Mouse (Mus musculus) lung, postnatal 0 days (tissue): ENCODE data around the gene Gm47985.

Source experiments
- CTCF ChIP-seq: IDR thresholded peaks from 2 replicates; pipeline ENCODE4 v1.5.1; 2016; ENCODE audit warnings: antibody characterized with exemption, mild to moderate bottlenecking
- EP300 ChIP-seq: IDR thresholded peaks from 2 replicates; pipeline ENCODE4 v1.6.1; 2016; ENCODE audit warnings: antibody characterized with exemption, mild to moderate bottlenecking, control low read depth

- TF ChIP-seq CTCF = no peak
- no peak for TF ChIP-seq EP300
Measured at GRCm38 (mm10) chr1:151167297-151168047, 14.9 kb upstream of the Gm47985 start.
